Mouse (Mus musculus) intestine, postnatal 0 days (tissue): ENCODE measurements around the gene Alkbh2. TPM values are rescaled to one million over a fixed set of nuclear protein-coding genes. Genes with fewer than 3 reads are reported as not detected.
A peak's percentile ranks its signal among the peaks of the same experiment; 100 is the strongest.

Experiments used
- ATAC-seq: fragments of 200-750 bp; cut with Nextera tagmentation; 2 replicates; pipeline ENCODE4 v1.8.0; 2017; ENCODE audit warnings: mild to moderate bottlenecking, moderate TSS enrichment, moderate library complexity
- H3K27ac ChIP-seq: fragments of 300-500 bp; sonication (generic); 2 replicates; pipeline ENCODE4 v1.5.1; 2014; ENCODE audit warnings: mild to moderate bottlenecking, low read depth, low read length, moderate library complexity
- H3K27me3 ChIP-seq: fragments of 300-500 bp; sonication (generic); replicated peaks from 2 replicates; pipeline ENCODE4 v1.6.1; 2014; ENCODE audit warnings: low read length, mixed read lengths; ENCODE audit not compliant: control insufficient read depth, insufficient read depth
- H3K36me3 ChIP-seq: fragments of 300-500 bp; sonication (generic); 2 replicates; pipeline ENCODE4 v1.6.1; 2014; ENCODE audit warnings: mild to moderate bottlenecking, moderate library complexity; ENCODE audit not compliant: control insufficient read depth, insufficient read depth
- H3K4me1 ChIP-seq: fragments of 300-500 bp; sonication (generic); replicated peaks from 2 replicates; pipeline ENCODE4 v1.6.1; 2014; ENCODE audit warnings: antibody characterized with exemption, low read length, mixed read lengths; ENCODE audit not compliant: control insufficient read depth, insufficient read depth
- H3K4me2 ChIP-seq: fragments of 300-500 bp; sonication (generic); replicated peaks from 2 replicates; pipeline ENCODE4 v1.6.1; 2014; ENCODE audit warnings: low read depth, mild to moderate bottlenecking, moderate library complexity
- H3K4me3 ChIP-seq: fragments of 300-500 bp; sonication (generic); 2 replicates; pipeline ENCODE4 v1.5.1; 2014; ENCODE audit warnings: low read depth, low read length
- H3K9ac ChIP-seq: fragments of 300-500 bp; sonication (generic); 2 replicates; pipeline ENCODE4 v1.6.1; 2014; ENCODE audit warnings: mild to moderate bottlenecking, low read depth, low read length
- H3K9me3 ChIP-seq: fragments of 300-500 bp; sonication (generic); 2 replicates; pipeline ENCODE4 v1.6.1; 2016; ENCODE audit warnings: mixed run types; ENCODE audit not compliant: control insufficient read depth
- CTCF ChIP-seq: sonication (generic); IDR thresholded peaks from 2 replicates; pipeline ENCODE4 v1.5.1; 2016; ENCODE audit warnings: low read depth, mild to moderate bottlenecking, control low read depth, antibody characterized with exemption, moderate library complexity
- WGBS: fragments of 180-500 bp; shearing (Covaris S2); extraction: QIAGEN DNeasy Blood & Tissue Kit; methylation state at CpG from one replicate; pipeline ENCODE4 v1.1.7; 2014; 5-methylcytosine and 5-hydroxymethylcytosine counted together
- polyA plus RNA-seq: library from polyadenylated mRNA; unstranded; fragments of >200 nt; fragmentation: Nextera tagmentation; extraction: Ambion mirVana; gene quantifications from 2 replicates; pipeline ENCODE4 v1.2.1, GENCODE M21; 2015

Alkbh2 gene
- 6.9 and 7.8 TPM in 2 replicates for polyA plus RNA-seq

DNA sequence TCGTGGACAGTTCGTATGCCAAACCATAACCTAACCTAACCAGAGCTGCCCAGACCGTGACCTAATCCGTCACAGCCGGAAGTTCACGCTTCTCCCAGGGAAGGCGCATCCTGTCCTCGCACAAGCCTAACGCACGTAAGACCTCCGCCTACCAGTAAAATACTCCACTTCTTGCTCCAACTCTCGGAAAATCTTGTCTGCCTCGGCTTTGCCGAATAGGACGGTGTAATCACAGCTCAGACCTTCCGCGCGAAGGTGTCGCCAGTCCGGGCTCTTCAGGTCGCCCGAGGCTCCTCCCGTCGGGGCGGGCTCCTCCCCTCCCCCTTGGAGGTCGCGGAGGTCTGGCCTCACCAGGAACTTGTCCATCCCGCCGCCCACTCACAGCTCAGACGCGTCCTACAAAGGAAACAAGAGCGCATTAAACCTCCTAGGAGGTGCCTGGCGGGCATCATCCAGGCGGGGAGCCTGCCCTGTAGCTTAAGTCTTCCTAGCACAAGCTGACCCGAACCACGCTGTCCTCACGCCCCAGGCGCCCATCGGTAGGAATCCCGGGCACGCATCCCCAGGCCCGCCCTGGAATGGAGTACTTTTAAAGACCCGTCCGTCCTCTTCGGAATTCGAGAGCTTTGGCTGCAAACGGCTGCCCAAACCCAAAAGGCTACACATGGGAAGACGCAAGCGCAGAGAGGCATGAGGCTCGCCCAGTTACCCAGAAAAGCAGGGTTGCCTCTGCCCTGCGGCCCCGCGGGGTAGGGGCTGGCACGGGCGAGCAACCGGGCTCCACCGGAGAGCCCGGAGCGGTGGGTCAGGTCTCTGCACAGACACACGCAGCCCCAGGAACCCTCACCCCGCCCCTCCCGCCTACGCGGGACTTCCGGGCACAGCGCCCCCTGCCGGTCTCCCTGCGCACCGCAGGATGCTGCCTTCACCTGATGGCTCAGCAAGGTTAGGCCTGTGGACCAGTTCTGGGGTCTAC is at the start of gene Alkbh2:
TSS of gene Alkbh2 (minus strand) at position 845 of the 976 bp plus-strand sequence.
- H3K4me3 ChIP-seq = peak within 1 kb of the TSS; percentile 49
- TF ChIP-seq CTCF = peak; percentile 98
- H3K27me3 ChIP-seq = no peaks in the 10 kb centered on the region
- ATAC-seq = peak; percentile 20
- peak within 1 kb of the TSS; percentile 92 for H3K4me2 ChIP-seq
- H3K9ac ChIP-seq = peak within 1 kb of the TSS; percentile 32
- H3K27ac ChIP-seq = peak within 1 kb of the TSS; percentile 63
- 0 out of 2 replicates have a peak, but pooled peaks cover 3% of the 10 kb centered on the region for H3K4me1 ChIP-seq
- WGBS = 1% methylated on average over 69 of the region's 69 CpGs
- H3K36me3 ChIP-seq = peaks cover 19% of the 10 kb centered on the region; the same call in 1 of the 2 replicates
- H3K9me3 ChIP-seq = no peaks in the 10 kb centered on the region

DNA sequence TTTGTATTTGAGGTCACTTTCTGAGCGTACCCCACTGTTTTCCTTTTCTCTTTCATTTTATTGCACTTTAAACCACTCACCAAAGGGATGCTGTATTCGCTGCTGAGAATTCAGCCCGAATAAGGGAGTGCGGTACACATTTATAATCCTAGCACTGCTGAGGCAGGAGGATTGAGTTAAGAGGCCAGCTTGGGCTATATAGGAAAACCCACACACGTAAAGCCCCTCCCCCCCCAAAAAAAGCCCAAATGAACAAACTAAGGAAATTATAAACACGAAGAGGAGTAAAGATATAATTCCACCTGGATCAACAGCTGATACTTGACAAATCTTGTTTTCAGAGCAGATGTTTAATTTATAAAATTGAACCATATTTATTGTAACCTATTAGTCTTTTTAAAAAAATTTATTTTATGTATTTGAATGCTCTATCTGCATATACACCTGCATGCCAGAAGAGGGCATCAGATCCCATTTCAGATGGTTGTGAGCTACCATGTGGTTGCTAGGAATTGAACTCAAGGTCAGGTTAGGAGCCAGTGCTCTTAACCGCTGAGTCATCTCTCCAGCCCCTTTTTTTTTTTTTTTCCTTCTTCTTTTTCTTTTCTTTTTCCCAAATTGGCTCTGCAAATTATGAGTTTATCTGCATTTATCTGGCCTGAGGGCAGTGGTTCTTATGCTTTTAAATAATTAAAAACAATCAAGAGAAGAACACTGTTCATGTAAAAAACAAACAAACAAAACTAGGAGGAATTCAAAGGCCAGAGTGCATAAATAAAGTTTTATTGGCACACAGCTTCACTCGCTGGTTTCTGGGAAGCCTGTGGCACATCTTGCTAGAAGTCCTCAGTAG is 48.8 kb upstream of the Alkbh2 start:
- 0 out of 2 replicates have a peak, but pooled peaks cover 3% of the 10 kb centered on the region for H3K27me3 ChIP-seq
- H3K4me1 ChIP-seq = peaks cover 5% of the 10 kb centered on the region; the same call in 1 of the 2 replicates
- peak overlapping the region; percentile 90 for H3K4me2 ChIP-seq
- ATAC-seq = no peak
- H3K9ac ChIP-seq = 0 out of 2 replicates have a peak overlapping the region, but pooled peaks have one; percentile 57
- H3K27ac ChIP-seq = no peak overlapping the region
- no peaks in the 10 kb centered on the region for H3K36me3 ChIP-seq
- H3K9me3 ChIP-seq = no peaks in the 10 kb centered on the region
- peak; percentile 46 for TF ChIP-seq CTCF
- H3K4me3 ChIP-seq = peak overlapping the region; percentile 52; the same call in 1 of the 2 replicates
- 51% methylated on average over 8 of the region's 8 CpGs for WGBS

DNA sequence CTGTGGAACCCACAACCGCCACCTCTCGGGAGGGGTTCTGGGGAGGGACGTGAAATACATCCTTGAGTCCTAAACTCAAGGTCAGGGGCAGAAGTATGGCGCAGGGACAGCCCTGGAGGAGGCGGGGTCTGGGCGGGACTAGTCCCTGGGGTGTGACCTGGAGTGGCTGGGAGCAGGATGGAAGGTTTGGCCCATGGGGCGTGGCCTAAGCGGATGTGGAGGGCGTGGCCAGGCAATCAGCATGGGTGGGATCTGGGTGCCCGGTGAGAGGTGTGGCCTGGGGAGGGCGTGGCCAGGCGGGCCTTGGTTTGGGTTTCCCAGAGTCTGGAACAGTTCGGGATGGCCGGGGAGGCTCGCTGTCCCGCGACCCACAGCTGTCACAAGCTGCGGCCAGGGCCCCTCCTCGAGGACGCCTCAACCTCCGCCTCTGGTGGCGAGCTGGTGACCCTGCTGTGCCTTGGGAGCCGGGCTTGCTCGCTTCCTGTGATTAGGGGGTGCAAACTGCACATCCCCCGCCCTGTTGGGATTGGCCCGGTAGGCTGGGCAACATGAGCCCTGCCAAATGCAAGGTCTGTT is 47.7 kb upstream of the Alkbh2 start:
- TF ChIP-seq CTCF = 0 out of 2 replicates have a peak, but pooled peaks have one; percentile 11
- Histone ChIP-seq H3K9me3 (no peaks in the 10 kb centered on the region), H3K27ac (no peak overlapping the region), H3K27me3 (0 out of 2 replicates have a peak, but pooled peaks cover 3% of the 10 kb centered on the region), H3K4me2 (peak overlapping the region; percentile 90), H3K36me3 (no peaks in the 10 kb centered on the region), H3K9ac (peak overlapping the region; percentile 57), H3K4me1 (peaks cover 5% of the 10 kb centered on the region; the same call in 1 of the 2 replicates), H3K4me3 (peak overlapping the region; percentile 52)
- peak; percentile 96 for ATAC-seq
- WGBS = under 1% methylated on average over 25 of the region's 26 CpGs

DNA sequence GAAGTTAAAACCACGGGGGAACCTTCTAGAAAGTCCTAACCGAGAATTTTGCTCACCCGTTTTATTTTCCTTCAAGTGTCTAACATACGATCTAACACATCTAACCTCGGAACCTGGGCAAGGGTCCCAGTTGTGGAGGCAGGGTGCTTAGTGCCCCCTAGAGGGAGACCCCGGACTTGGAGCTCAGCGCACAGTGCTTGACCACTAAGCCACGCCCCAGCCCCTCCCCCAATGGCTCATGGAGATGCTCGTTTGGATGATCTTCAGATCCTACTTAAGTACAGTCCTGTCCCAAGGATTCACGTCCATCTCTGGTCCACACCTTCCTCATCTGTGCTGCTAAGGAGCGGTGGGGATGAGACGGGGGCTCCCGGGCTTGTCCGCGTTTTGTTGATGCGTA is 46.6 kb upstream of the Alkbh2 start:
- Histone ChIP-seq H3K4me1 (peaks cover 5% of the 10 kb centered on the region; the same call in 1 of the 2 replicates), H3K27ac (no peak overlapping the region), H3K9ac (no peak overlapping the region), H3K9me3 (no peaks in the 10 kb centered on the region), H3K36me3 (no peaks in the 10 kb centered on the region), H3K27me3 (0 out of 2 replicates have a peak, but pooled peaks cover 3% of the 10 kb centered on the region), H3K4me2 (peak overlapping the region; percentile 90), H3K4me3 (no peak overlapping the region)
- WGBS = 10% methylated on average over 16 of the region's 16 CpGs
- no peak for ATAC-seq
- peak; percentile 61 for TF ChIP-seq CTCF

DNA sequence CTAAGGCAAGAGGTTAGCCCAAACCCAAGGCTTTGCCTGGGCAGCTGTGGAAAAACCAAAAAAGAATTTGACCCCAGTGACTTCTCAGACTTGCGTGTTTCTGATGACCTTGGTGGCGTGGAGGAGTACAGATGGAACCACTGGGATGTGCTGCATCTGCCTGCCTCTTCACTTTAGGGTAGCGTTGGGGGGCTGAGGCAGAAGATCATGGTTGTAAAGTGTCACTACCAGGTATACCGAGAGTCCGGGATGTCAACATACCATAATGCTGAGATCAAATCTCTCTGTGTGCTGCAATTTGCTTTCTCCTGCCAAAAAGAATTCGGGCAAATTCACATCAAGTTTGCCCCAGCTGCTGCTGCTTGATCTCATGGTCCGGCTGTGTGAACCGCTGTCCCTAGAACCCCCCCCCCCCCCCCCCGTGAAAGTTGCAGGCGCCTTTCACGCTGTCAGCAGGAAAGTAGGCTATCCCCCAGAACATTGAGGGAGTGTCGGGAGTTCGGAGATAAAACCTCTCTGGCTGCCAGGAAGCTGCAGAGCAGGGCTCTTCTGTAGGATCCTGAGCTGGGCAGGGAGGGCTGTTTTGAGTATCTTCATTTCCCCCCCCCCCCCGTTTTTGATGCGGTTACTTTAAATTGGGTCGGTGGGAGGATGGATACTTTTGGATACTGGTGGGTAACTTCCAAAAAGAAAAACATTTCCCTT is 46.0 kb upstream of the Alkbh2 start:
- Histone ChIP-seq H3K9ac (no peak overlapping the region), H3K36me3 (no peaks in the 10 kb centered on the region), H3K4me1 (peaks cover 5% of the 10 kb centered on the region; the same call in 1 of the 2 replicates), H3K9me3 (no peaks in the 10 kb centered on the region), H3K27me3 (0 out of 2 replicates have a peak, but pooled peaks cover 3% of the 10 kb centered on the region), H3K4me2 (peak overlapping the region; percentile 90), H3K4me3 (no peak overlapping the region), H3K27ac (no peak overlapping the region)
- no peak for TF ChIP-seq CTCF
- no peak for ATAC-seq
- 22% methylated on average over 15 of the region's 16 CpGs for WGBS
